Mouse (Mus musculus): ENCODE measurements around the gene Dnah11.

- no peak for TF ChIP-seq CTCF (IDR thresholded peaks at IDR 0.05; ENCODE audit: control insufficient read depth, insufficient read depth, low read length)
- TF ChIP-seq POLR2A (IDR thresholded peaks at IDR 0.05; ENCODE audit: borderline replicate concordance, control insufficient read depth, low read depth, low read length), result no peak
Observed at GRCm38 (mm10) chr12:118084134-118084533, 114.7 kb downstream of the Dnah11 start.
